Mouse (Mus musculus): ENCODE results near the gene Aldh1l1. TPM values are rescaled to one million over a fixed set of nuclear protein-coding genes. Genes with fewer than 3 reads are reported as not detected.

The Aldh1l1 gene
- polyA plus RNA-seq, 1 experiment from 2014 or later: 1.2 TPM

GRCm38 (mm10) chr6:90615991-90616390 is 129.8 kb downstream of the Aldh1l1 start:
- Histone ChIP-seq H3K36me3 (replicated peaks; ENCODE audit: control insufficient read depth, insufficient read depth, low read depth, low read length) (no peaks in the 10 kb centered on the region), H3K9me3 (replicated peaks; ENCODE audit: control insufficient read depth, low read length) (no peaks in the 10 kb centered on the region), H3K9ac (replicated peaks; ENCODE audit: low read length) (no peak overlapping the region), H3K4me2 (ENCODE audit: low read depth, low read length) (no peak overlapping the region), H3K4me1 (ENCODE audit: control insufficient read depth, insufficient read depth, low read length) (no peaks in the 10 kb centered on the region; the same call in 1 of the 2 replicates), H3K4me3 (ENCODE audit: low read depth, low read length) (no peak overlapping the region), H3K27ac (replicated peaks; ENCODE audit: low read depth, low read length) (no peak overlapping the region), H3K27me3 (ENCODE audit: control insufficient read depth, insufficient read depth, low read length) (no peaks in the 10 kb centered on the region)
- ATAC-seq (replicated peaks; ENCODE audit: insufficient number of reproducible peaks, low FRiP score, low TSS enrichment, low read depth) (no peak), DNase-seq (ENCODE audit: low spot score) (no peak)
- 82% methylated on average over 6 of the region's 6 CpGs for WGBS

GRCm38 (mm10) chr6:90616481-90616880 is 130.3 kb downstream of the Aldh1l1 start:
- Histone ChIP-seq H3K9ac (replicated peaks; ENCODE audit: low read length) (no peak overlapping the region), H3K4me1 (ENCODE audit: control insufficient read depth, insufficient read depth, low read length) (no peaks in the 10 kb centered on the region; the same call in 1 of the 2 replicates), H3K27ac (replicated peaks; ENCODE audit: low read depth, low read length) (no peak overlapping the region), H3K9me3 (replicated peaks; ENCODE audit: control insufficient read depth, low read length) (no peaks in the 10 kb centered on the region), H3K4me2 (ENCODE audit: low read depth, low read length) (no peak overlapping the region), H3K36me3 (replicated peaks; ENCODE audit: control insufficient read depth, insufficient read depth, low read depth, low read length) (no peaks in the 10 kb centered on the region), H3K4me3 (ENCODE audit: low read depth, low read length) (no peak overlapping the region), H3K27me3 (ENCODE audit: control insufficient read depth, insufficient read depth, low read length) (no peaks in the 10 kb centered on the region)
- ATAC-seq (replicated peaks; ENCODE audit: insufficient number of reproducible peaks, low FRiP score, low TSS enrichment, low read depth) (no peak), DNase-seq (ENCODE audit: low spot score) (no peak)
- WGBS: 81% methylated on average over 6 of the region's 6 CpGs

GRCm38 (mm10) chr6:90618274-90618673 is 132.0 kb downstream of the Aldh1l1 start:
- DNase-seq (ENCODE audit: low spot score): no peak
- H3K36me3 ChIP-seq (replicated peaks; ENCODE audit: control insufficient read depth, insufficient read depth, low read depth, low read length): no peaks in the 10 kb centered on the region
- H3K4me3 ChIP-seq (ENCODE audit: low read depth, low read length): no peak overlapping the region
- no peak overlapping the region for H3K27ac ChIP-seq (replicated peaks; ENCODE audit: low read depth, low read length)
- WGBS: 62% methylated on average over 4 of the region's 4 CpGs
- no peak overlapping the region for H3K9ac ChIP-seq (replicated peaks; ENCODE audit: low read length)
- no peak overlapping the region for H3K4me2 ChIP-seq (ENCODE audit: low read depth, low read length)
- H3K9me3 ChIP-seq (replicated peaks; ENCODE audit: control insufficient read depth, low read length): no peaks in the 10 kb centered on the region
- no peak for ATAC-seq (replicated peaks; ENCODE audit: insufficient number of reproducible peaks, low FRiP score, low TSS enrichment, low read depth)
- no peaks in the 10 kb centered on the region for H3K27me3 ChIP-seq (ENCODE audit: control insufficient read depth, insufficient read depth, low read length)
- H3K4me1 ChIP-seq (ENCODE audit: control insufficient read depth, insufficient read depth, low read length): no peaks in the 10 kb centered on the region; the same call in 1 of the 2 replicates

GRCm38 (mm10) chr6:90618821-90619636 is 132.8 kb downstream of the Aldh1l1 start:
- ATAC-seq (replicated peaks; ENCODE audit: insufficient number of reproducible peaks, low FRiP score, low TSS enrichment, low read depth) (no peak), DNase-seq (ENCODE audit: low spot score) (no peak)
- Histone ChIP-seq H3K4me2 (ENCODE audit: low read depth, low read length) (no peak overlapping the region), H3K9ac (replicated peaks; ENCODE audit: low read length) (no peak overlapping the region), H3K4me3 (ENCODE audit: low read depth, low read length) (no peak overlapping the region), H3K36me3 (replicated peaks; ENCODE audit: control insufficient read depth, insufficient read depth, low read depth, low read length) (no peaks in the 10 kb centered on the region), H3K9me3 (replicated peaks; ENCODE audit: control insufficient read depth, low read length) (no peaks in the 10 kb centered on the region), H3K27me3 (ENCODE audit: control insufficient read depth, insufficient read depth, low read length) (no peaks in the 10 kb centered on the region), H3K27ac (replicated peaks; ENCODE audit: low read depth, low read length) (no peak overlapping the region), H3K4me1 (ENCODE audit: control insufficient read depth, insufficient read depth, low read length) (no peaks in the 10 kb centered on the region; the same call in 1 of the 2 replicates)
- 81% methylated on average over 19 of the region's 19 CpGs for WGBS

GRCm38 (mm10) chr6:90619936-90620335 is 133.7 kb downstream of the Aldh1l1 start:
- WGBS: 82% methylated on average over 5 of the region's 5 CpGs
- H3K27ac ChIP-seq (replicated peaks; ENCODE audit: low read depth, low read length): no peak overlapping the region
- H3K9me3 ChIP-seq (replicated peaks; ENCODE audit: control insufficient read depth, low read length): no peaks in the 10 kb centered on the region
- no peak overlapping the region for H3K4me3 ChIP-seq (ENCODE audit: low read depth, low read length)
- ATAC-seq (replicated peaks; ENCODE audit: insufficient number of reproducible peaks, low FRiP score, low TSS enrichment, low read depth) (no peak), DNase-seq (ENCODE audit: low spot score) (no peak)
- no peak overlapping the region for H3K9ac ChIP-seq (replicated peaks; ENCODE audit: low read length)
- no peak overlapping the region for H3K4me2 ChIP-seq (ENCODE audit: low read depth, low read length)
- no peaks in the 10 kb centered on the region; the same call in 1 of the 2 replicates for H3K4me1 ChIP-seq (ENCODE audit: control insufficient read depth, insufficient read depth, low read length)
- no peaks in the 10 kb centered on the region for H3K27me3 ChIP-seq (ENCODE audit: control insufficient read depth, insufficient read depth, low read length)
- H3K36me3 ChIP-seq (replicated peaks; ENCODE audit: control insufficient read depth, insufficient read depth, low read depth, low read length): no peaks in the 10 kb centered on the region

GRCm38 (mm10) chr6:90620791-90621583 is 134.8 kb downstream of the Aldh1l1 start:
- no peaks in the 10 kb centered on the region for H3K9me3 ChIP-seq (replicated peaks; ENCODE audit: control insufficient read depth, low read length)
- H3K36me3 ChIP-seq (replicated peaks; ENCODE audit: control insufficient read depth, insufficient read depth, low read depth, low read length): no peaks in the 10 kb centered on the region
- no peak overlapping the region for H3K4me2 ChIP-seq (ENCODE audit: low read depth, low read length)
- H3K4me1 ChIP-seq (ENCODE audit: control insufficient read depth, insufficient read depth, low read length): no peaks in the 10 kb centered on the region; the same call in 1 of the 2 replicates
- H3K27me3 ChIP-seq (ENCODE audit: control insufficient read depth, insufficient read depth, low read length): no peaks in the 10 kb centered on the region
- H3K27ac ChIP-seq (replicated peaks; ENCODE audit: low read depth, low read length): no peak overlapping the region
- H3K4me3 ChIP-seq (ENCODE audit: low read depth, low read length): no peak overlapping the region
- DNase-seq (ENCODE audit: low spot score): no peak
- no peak for ATAC-seq (replicated peaks; ENCODE audit: insufficient number of reproducible peaks, low FRiP score, low TSS enrichment, low read depth)
- WGBS: 43% methylated on average over 9 of the region's 9 CpGs
- H3K9ac ChIP-seq (replicated peaks; ENCODE audit: low read length): no peak overlapping the region; the same call in 1 of the 2 replicates

- no peaks in the 10 kb centered on the region for H3K36me3 ChIP-seq (replicated peaks; ENCODE audit: control insufficient read depth, insufficient read depth, low read depth, low read length)
- 67% methylated on average over 6 of the region's 6 CpGs for WGBS
- no peaks in the 10 kb centered on the region for H3K27me3 ChIP-seq (ENCODE audit: control insufficient read depth, insufficient read depth, low read length)
- DNase-seq (ENCODE audit: low spot score): no peak
- no peak overlapping the region for H3K4me2 ChIP-seq (ENCODE audit: low read depth, low read length)
- H3K4me1 ChIP-seq (ENCODE audit: control insufficient read depth, insufficient read depth, low read length): no peaks in the 10 kb centered on the region; the same call in 1 of the 2 replicates
- no peaks in the 10 kb centered on the region for H3K9me3 ChIP-seq (replicated peaks; ENCODE audit: control insufficient read depth, low read length)
- H3K9ac ChIP-seq (replicated peaks; ENCODE audit: low read length): no peak overlapping the region
- no peak for ATAC-seq (replicated peaks; ENCODE audit: insufficient number of reproducible peaks, low FRiP score, low TSS enrichment, low read depth)
- no peak overlapping the region for H3K27ac ChIP-seq (replicated peaks; ENCODE audit: low read depth, low read length)
- no peak overlapping the region for H3K4me3 ChIP-seq (ENCODE audit: low read depth, low read length)
Measured at GRCm38 (mm10) chr6:90621584-90621890, 135.3 kb downstream of the Aldh1l1 start.

Measured in embryonic facial prominence, embryonic 11.5 days (tissue).